Mouse (Mus musculus) gastrocnemius, postnatal 14 days (tissue): Measurements from ENCODE around the gene Trnt1. TPM values are rescaled to one million over a fixed set of nuclear protein-coding genes. Genes with fewer than 3 reads are reported as not detected.

Source experiments
- DNase-seq: peaks from one replicate; pipeline ENCODE4 v3.0.0; 2021; ENCODE audit warnings: mixed read lengths
- intact Hi-C: fragments of 180-260 bp; cut with DNase I; formaldehyde crosslinking; loops from one replicate; pipeline ENCODE4 v1.15.1; 2025; ENCODE audit warnings: low total_unique reads
- long read RNA-seq, 2 experiments: library from polyadenylated mRNA; stranded (forward); transcript quantifications; one replicate each; pipeline ENCODE4 v2.0.0; 2021
- total RNA-seq, 2 experiments: library from RNA; stranded (reverse); gene quantifications; 2 replicates each; pipeline ENCODE4 v1.2.3; 2021

Gene Trnt1
- total RNA-seq: 10 to 100 TPM; 22.8 to 28.0 TPM
- long read RNA-seq, experiment 1, transcript Trnt1-203 (9 exons, 1,398 nt): major isoform, 5 of 18 reads
- long read RNA-seq, experiment 1, partial matches to known transcripts: 7 of 18 reads
- long read RNA-seq, experiment 1, other reads (novel, unspliced or antisense): 2 of 18 reads
- long read RNA-seq, experiment 2, transcript Trnt1-201 (9 exons, 2,283 nt): major isoform, 15 of 26 reads
- long read RNA-seq, experiment 2, partial matches to known transcripts: 5 of 26 reads
- long read RNA-seq, experiment 2, other reads (novel, unspliced or antisense): 2 of 26 reads

DNA sequence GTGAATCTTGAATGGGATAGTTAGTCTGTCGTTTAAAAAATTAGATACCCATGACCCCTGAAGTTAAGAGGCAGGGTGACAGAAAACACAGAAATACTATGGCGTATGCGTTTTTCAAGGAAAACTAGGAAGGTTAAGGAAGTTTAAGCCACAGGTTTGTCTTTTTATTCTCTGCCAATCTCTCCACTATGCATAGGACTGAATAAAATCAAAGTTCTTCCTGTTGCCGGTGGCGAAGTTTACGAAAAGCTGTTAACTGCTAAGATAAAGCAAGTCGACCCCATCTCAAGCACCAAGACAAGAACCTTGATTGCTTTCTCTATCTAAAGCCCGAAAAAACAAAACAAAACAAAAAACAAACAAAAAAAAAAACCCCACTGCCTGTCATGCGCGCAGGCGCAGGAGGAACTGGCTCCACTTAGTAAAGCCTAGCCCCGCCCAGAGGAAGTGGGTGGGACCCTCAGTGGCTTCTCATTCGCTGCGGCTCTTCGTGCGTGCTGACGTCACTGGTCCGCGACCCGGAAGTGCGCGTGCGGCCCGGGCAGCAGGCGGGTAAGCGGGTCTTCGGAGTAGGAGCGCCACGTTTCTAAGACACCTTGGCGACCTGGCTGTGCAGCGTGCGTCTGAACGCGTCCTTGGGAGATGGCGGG lies at the start of gene Trnt1:
TSS of gene Trnt1 (plus strand) at position 481 of the 650 bp plus-strand sequence.
- intact Hi-C loops: no loop called here
- peak; percentile 99 for DNase-seq

DNA sequence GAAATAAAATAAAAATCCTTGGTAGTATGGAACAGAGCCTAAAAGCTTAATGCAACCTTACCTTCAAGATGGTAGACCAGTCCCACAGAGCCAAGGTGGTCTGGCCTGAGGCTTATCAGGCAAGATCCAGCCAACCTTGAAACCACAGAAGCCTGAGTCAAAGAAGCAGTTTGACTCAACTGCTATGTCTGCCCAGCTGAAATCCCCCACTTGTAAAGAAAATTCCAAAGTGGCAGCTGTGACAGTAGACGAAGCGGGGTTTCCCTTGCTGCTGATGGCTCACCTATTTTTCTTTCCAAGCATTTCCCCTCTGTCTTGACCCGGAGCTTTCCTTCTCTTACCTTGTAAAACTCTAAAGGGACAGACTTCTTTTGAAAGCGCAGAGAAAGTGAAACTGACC lies 43.3 kb upstream of the Trnt1 start:
- intact Hi-C loops: no loop called here
- DNase-seq: no peak

DNA sequence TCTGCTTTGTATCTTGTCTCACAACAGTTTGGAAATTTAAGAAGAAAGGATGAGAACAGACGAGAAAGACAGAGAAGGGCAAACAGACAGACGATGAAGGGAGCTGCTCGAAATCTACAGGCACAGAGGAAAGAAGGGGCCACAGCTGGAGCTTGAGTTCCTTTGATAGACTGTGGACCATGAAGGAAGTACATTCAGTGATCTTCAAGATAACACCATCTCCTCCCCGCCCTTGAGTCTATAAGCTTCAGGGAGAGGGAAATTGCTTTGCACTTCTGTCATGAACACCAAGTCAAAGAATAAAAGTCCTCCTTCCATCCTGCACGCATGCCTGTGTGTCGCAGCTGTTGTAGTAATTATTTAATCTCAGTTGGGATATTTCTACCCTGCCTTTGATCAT lies 42.8 kb upstream of the Trnt1 start:
- DNase-seq: no peak
- intact Hi-C loops: no loop called here

DNA sequence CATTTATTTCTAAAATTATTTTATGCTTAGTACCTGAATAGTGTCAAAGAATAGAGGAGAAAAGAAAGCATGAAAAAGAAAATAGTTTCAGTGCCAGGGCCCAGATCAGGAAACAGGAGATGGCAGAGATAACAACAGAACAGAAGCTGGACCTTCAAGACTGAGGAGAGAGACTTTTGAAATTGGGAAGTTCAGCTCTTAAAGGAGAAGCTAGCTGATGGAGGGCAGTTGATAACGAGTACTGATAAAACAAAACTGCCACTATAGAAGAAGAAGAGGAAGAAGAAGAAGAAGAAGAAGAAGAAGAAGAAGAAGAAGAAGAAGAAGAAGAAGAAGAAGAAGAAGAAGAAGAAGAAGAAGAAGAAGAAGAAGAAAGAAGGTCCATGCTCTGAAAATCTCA lies 41.2 kb upstream of the Trnt1 start:
- DNase-seq: no peak
- intact Hi-C loops: no loop called here

DNA sequence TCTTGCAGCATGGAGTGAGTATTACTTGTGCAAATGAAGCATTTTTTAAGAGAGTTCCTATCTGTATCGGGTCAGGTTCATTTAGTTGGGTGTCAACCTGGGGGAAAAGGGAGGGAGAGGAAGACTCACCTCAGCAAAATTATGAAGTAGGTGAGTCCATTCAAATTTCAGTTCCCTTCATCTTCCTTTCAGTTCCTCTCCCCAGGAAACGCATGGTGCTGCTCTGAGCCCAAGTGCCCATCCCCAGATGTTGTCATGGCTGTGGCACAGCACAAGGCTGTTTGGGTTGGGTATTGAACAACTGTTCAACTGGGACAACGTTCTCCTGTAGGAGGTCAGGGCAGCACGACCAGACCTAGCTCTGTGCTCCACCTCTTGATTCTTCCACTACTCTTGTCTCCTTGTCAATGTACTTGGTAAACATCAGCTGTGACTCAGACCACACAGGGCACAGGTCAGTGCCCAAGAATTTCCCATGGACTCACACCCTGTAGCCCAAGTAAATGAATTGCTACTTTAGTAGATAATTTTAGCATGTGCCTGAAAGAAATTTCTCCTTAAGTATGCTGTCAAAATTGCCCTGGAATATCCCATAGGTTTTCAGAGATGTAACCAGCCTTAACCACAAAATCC lies 39.1 kb upstream of the Trnt1 start:
- intact Hi-C loops: no loop called here
- DNase-seq: no peak

DNA sequence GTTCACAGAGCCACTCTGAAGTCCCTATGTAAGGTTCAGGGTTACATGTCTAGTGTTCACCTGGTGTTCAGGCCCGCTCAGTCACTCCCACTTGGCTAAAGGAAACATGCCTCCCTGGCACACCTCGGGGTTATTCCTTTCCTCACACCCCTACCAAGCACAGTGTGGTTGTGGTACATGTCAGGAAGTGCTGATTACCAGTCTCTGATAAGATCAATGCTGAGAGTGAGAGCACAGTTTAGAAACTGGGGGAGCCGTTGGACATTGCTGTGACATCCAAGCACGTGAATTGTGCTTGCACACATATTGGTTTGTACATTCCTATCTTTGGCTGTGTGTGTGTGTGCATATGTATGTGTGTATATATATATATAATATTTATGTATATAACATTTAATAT lies 36.4 kb upstream of the Trnt1 start:
- no peak for DNase-seq
- intact Hi-C loops: no loop called here

DNA sequence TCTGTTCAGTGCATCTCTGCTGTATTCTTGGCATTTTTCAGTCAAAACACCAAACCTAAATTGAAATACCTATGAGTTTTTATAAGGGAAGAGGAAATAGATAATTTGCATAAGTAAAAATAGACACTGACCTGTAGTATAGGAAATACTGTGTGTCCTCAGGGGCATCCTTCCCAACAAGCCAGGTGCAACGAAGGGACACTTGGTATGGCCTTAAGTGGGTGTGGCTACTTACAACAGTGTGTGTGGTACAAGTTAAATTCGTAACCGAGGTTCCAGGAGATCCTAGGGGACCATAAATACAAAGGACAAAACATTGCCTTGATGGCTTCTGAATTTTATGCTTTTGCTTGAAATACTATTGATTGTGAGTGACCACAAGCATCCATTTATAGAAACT lies 30.7 kb upstream of the Trnt1 start:
- no peak for DNase-seq
- intact Hi-C loops: no loop called here

DNA sequence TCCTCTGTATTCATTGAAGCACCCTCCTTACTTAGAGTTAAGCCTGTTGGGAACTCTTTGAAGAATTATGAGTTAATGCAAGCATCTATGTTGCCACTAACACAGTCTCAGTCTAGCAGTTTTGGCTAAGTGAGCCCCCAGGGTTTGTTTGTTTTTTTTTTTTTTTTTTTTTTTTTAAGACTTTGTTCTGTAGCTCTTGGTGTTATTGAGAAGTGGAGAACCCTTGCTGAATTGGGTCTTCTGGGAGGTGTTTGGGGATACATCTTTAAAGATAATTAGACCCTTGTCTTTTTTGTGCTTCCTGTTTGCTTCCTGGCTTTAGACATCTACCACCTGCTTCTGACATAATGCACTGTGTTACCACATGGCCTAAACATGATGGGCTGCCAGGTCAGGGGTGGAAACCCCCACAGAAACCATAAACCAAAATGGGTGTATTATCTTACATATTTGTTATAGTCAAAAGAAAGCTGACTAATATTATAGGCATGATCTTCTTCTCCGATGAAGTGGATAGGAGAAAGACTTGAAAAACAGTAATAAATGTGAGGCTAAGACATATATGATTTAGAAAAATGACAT lies 28.6 kb upstream of the Trnt1 start:
- intact Hi-C loops: no loop called here
- no peak for DNase-seq

DNA sequence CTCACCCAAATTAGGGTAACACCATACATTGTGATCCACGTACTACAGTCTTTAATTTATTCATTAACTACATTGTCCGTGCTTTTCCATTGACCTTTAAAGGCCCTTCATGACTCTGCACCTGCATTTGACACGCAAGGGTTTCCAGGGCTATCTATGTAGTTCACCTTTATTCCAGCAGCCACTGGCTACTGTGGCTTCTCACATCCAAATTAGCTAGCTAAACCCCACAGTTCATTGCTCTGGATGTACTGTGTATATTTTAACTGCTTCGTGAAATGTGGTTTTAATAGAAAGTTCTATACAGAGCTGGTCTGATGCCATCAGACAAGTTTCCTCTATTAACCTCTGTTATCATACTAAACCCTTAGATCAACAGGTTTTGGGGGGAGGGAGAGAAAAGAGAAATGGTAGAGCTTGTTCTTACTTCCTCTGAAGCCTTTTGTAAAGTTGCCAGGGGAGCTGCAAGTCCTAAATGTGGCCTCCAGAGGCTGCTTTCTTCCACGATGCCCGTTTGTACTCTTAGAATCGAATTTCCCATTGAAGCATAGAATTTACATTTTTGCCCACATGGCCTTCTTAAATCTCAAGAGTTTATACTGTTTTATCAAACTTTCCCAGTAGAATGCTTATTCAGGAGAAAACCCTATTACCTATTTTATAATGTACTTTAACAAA lies 25.2 kb upstream of the Trnt1 start:
- DNase-seq: no peak
- intact Hi-C loops: no loop called here

DNA sequence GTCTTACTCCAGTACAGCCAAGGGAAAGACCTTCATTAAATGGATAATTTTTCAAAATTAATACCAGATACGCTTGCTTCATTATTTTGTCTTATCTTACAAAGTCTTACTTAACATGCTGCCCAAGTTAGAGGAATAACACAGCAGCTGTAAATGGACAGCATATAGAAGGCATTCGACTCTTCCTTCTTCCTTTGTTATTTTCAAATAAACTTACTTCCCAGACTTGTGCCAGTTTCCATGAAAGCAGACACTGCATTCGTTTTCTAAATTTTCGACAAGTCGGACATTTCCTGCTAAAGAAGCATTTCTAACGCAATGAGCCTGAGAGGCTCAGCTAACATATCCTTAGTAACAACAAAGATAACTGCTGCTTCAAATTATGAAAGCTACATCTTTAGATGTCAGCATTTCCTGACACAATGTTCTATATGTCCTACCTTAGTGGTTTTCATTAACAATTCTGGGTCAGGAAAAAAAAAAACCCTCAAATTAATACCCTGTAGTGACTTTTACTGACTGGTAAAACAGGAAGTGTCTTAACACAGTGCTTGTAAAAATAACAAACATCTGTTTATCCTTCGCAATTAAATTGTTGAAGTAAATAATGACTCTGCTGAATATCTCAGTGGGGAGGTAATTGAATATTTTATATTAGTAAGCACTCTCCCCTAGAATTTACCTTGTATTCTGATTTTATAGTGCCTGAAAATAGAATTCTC lies 23.1 kb upstream of the Trnt1 start:
- intact Hi-C loops: no loop called here
- DNase-seq: no peak

DNA sequence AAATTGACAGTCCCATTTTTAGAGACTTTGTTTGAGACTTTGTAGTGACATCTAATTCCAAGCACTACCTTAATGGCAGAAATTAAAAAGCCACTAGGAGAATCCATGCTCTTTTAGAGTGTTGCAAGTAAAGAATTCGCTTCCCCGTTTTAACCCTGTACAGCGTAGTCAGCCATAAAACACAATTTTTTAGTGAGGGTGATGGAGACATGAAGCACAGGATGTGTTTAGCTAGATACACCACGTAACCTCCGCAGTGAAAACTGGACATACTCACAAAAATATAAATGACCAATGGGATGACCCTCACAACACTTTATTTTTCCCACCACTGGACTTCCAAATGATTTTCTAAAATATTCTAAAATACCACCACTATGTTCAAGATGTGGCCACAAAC lies 21.7 kb upstream of the Trnt1 start:
- intact Hi-C loops: no loop called here
- no peak for DNase-seq

DNA sequence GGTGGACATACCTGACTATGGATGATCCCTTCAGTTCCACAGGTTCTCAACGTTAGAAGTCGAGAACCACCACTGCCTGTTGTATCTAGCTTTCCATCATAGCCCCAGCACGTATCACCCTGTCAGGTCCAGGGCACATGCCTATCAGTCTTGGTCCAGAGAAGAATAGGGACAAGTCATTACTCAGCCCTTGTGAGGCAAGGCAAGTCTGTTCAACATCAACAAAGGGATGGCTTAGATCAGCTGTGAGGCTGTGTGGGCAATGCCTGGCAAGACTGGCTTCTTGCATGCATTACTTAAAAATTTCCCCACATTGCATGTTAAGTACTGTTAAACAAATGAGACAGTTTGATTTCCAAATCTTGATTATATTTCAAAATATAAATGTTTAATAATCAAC lies 21.1 kb upstream of the Trnt1 start:
- no peak for DNase-seq
- intact Hi-C loops: no loop called here

DNA sequence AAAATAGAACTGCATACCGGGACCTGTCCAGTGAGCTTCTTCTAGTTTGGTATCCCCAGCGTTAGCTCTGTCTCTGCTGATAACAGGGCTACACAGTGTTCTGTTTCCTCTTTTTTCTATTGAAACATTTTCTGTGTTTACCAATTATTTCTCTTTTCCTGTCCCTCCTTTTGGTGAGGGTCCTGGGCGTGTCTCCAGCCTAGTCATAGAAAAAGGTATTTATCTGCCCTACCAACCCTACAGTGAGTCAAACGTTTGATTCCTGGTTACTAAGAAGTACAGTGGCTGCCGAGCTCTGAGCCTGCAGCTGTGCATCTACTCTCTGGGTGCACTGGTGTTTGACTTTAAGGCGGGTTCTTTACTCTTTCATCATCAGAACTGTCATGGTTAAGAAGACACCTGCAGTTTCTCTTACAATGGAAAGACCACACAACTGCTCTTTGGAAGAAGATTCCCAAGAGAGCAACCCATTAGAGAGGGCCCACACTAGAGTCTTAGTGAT lies 20.0 kb upstream of the Trnt1 start, which contains the start of gene Il5ra:
TSS of gene Il5ra (minus strand) at position 151 of the 502 bp plus-strand sequence.
- no peak for DNase-seq
- intact Hi-C loops: no loop called here

DNA sequence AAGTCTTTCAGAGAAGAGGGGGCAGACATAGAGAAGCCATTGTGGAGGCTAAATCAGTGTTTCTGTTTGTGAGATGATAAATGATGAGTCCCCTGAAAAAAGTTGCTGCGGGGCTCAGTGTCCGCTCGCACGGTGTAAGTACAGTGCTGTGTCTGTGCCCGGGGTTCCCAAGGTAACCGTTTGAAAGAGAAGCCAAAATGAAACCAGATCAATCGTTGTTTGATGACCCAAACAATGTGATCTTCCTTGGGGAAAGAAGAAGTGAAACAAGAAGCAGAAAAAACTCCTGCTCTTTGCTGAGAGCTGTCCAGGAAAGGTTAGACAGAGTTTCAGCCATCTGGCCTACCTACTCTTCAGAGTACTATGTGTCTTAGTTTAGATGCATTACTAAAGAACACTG lies 18.6 kb upstream of the Trnt1 start:
- DNase-seq: no peak
- intact Hi-C loops: no loop called here

DNA sequence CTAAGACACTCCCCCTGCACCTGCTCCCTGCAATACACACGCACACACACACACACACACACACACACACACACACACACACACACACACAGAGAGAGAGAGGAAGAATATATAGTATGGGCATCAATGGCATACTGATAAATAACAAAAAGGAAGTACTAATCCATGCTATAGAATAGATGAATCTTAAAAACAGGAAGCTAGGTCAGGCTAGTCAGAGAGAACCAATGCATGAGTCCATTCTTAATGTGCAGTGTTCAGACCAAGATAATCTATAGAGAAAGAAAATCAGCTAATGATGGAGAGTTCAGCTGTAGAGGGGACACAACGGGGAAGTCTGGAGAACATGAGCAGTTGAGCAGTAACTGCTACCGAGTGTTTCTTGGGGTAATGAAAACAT lies 10.6 kb upstream of the Trnt1 start:
- no peak for DNase-seq
- intact Hi-C loops: no loop called here

DNA sequence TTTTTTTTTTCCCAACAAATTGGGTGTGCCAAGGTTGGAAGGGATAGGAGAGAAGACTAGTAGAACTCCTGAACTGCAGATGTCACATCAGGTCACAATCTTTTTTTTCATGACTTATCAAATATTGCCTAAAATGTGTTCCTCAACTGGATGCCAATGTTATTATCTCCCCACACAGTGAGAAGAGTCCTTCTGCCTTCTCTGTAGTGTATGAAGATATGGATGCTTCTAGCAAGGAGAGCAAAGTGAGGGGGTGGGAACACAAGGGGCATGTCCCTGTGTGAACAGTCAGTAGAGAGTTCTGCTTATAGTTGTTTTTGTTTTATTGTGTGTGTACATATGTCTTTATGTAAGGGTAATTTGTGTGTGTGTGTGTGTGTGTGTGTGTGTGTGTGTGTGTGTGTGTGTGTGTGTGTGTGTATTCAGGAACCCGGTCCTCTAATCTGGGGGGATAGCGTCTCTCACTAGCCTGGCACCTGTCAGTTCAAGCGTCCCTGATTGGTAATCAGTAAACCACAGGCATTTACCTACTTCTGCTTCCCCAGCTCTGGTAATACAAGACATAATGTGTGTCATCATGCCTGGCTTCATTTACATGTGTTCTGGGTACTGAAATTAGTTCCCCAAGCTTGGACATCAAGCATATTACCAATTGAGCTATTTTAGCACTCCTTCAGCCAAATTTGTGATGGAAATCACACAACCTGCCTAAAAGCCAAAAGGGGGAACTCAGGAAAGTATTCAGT lies 8.3 kb upstream of the Trnt1 start:
- DNase-seq: no peak
- intact Hi-C loops: no loop called here

DNA sequence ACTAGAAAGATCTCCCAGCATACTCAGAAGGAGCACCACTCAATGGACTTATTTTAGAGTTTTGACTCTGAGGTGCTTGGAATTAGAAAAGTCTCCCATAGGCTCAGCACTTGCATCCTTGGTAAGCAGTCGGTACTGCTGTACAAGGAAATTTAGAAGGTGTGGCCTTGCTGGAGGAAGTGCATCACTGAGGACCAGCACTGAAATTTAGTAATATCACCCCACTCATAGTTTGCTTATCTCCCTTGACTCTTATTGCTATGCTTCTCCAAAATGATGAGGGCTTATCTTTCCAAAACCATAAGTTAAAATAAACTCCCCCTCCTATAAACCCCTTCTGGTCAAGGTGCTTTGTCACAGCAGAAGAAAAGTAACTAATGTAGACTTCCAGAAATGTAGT lies 7.4 kb upstream of the Trnt1 start:
- DNase-seq: no peak
- intact Hi-C loops: no loop called here

DNA sequence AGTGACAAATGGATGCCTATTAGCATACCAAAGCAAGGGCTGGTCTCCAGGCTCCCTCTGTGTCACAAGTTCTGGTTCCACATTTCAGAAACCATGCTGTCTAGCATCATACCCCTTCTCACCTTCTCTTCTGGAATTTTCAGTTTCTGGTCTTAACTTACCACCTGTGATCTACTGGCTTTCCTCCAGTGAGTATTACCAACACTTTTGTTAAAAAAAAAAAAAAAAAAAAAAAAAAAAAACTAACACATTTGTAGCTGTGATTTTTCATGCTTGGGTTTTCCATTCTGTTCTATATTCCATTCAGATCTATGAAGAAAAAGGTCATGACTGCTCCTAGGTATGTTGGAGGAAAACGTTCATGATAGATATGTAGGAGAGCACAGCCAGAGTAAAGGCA lies 3.0 kb upstream of the Trnt1 start:
- intact Hi-C loops: loop anchor here (2.0 kb wide), 1 partner anchor 15 kb away; no protein-coding TSS in a partner anchor
- no peak for DNase-seq

DNA sequence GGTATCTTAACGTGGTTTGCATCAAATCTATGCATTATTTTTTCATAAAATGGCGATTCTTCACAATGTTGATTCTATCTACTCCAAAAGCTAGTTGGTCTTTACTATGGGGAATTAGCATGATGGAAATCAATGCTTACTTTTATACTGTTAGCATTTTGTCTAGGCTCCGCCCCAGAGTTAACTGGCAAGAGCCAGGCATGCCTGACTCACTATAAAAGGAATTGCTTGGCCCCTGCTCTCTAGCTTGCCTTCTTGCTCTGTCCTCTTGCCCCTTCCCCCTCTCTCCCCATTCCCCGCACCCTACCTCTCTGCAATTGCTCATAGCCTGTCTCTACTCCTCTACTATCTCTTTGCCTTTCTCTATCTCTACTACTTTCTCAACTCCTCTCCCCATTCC lies 2.1 kb upstream of the Trnt1 start:
- no peak for DNase-seq
- intact Hi-C loops: loop anchor here (2.0 kb wide), 1 partner anchor 14 kb away; no protein-coding TSS in a partner anchor
